Mouse (Mus musculus): ENCODE data around the gene Bicra.

Bicra gene

DNA sequence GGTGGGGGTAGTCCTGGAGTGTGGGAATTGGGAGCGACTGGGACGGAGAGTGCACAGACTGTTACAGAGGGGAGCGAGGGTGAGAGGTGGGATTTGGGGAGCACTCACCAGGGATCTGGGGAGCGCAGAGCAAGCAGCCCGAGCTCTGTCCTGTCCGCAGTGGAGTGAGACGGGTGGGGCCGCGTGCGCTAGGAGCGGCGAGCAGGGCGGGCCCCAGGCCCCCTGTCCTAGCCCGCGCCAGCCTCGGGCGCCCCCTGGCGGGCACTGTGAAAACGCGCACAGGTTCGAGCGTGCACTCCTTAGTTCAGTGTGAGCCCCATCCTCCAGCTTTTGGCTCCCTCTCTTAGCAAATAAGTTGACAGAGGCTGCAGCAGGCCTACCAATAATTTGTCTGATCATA, 80.4 kb downstream of the Bicra start, which contains the start of gene Ehd2:
TSS of gene Ehd2 (minus strand) at position 256 of the 400 bp plus-strand sequence.
- no peak for DNase-seq

- DNase-seq = no peak
Measured at GRCm38 (mm10) chr7:15966489-15966888, 81.2 kb downstream of the Bicra start.

DNA sequence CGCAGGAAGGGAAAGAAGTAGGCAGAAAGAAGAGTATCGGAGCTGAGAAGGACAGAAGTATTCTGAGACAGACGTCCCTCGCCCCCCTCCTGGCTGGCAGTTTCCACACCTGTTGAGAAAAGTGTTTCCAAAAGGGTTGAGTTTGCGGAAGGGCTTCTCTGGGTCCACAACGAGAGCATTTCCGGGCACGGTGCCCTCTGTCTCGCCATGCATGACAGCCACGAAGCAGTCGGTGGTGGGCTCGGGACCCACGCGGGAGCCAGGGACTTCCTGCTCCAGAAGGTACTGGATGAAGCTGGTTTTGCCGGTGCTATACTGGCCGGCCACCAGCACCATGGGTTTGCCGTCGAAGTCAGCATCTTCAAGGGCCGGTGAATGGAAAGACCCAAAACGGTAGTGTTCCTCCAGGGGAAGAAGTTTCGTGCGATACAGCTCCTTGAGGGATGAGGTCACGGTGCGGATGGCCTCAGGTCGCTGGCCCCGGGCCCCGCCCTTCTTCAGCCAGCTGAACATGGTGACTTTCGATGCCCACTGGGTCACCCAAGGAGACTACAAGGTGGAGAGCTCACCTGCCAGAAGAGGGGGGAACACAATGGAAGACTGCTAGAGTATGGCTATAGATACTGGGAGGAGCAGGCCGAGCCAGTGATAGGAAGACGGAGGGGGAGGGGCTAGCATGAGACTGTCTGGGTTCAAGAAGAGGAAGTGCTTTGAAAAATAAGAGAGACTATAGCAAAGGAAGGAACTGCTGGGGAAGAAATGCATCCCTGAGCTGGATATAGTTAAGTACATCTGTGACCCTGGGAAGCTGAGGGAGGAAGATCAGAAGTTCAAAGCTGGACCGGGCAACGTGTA, 83.7 kb downstream of the Bicra start:
- DNase-seq = no peak

DNA sequence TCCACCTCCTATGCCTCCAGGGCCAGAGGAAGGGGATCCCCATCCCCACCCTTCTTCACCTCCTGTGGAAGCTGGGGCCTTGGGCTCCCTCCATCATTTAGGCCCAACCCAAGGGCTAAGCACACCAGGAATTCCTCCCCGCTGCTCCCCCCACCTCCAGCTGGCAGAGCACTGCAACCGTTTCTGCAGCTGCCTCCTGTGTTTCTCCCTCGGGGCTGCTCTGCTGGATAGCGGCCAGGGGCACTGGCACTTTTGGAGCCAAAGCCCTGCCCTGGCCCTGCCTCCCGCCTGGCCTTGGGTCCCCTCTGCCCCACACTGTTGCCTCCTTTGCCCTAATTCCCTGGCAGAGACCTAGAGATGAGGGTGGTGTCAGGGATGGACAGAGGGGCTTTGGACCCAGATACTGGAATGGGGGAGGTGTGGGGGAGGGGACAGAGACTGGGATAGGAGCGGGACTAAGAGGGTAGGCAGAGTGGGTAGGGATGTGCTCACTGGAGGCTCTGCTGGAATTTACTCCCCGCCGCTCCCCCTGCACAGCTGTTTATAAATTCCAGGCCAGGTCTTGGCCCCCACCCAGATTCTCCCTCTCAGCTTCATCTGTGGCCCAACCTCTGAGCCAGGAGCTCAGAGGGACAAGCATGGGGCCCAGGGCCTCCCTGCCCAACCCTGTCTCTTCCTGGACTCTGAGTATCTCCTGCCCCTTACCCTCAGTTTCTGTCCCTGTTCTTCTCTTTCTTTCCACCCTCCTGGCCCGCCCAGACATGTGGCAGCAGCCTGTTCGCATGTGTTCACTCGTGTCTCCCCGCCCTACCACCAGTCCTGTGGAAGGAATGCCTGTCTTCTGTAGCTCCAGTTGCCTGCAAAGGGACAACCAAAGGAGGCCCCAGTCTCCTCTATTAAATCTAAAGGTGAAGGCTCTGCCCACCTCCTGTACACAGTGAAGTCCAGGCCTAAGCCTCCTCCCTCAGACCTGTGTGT, 85.1 kb downstream of the Bicra start:
- DNase-seq = peak; percentile 50

DNA sequence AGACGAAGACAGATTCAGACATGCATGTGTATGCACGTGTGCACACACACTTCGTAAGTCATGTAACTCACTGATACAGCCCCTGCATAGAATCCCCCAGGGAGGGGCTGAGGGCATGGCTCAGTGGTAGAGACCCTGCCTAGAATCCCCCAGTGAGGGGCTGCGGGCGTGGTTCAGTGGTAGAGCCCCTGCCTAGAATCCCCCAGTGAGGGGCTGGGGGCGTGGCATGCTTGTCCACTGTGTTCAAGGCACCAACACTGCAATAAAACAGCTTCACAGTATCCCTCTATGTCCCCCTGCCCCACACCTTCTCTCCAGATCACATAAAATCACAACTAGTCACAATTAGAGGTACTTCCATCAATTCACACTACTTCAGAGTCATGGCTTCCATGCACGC, 85.9 kb downstream of the Bicra start:
- no peak for DNase-seq

DNA sequence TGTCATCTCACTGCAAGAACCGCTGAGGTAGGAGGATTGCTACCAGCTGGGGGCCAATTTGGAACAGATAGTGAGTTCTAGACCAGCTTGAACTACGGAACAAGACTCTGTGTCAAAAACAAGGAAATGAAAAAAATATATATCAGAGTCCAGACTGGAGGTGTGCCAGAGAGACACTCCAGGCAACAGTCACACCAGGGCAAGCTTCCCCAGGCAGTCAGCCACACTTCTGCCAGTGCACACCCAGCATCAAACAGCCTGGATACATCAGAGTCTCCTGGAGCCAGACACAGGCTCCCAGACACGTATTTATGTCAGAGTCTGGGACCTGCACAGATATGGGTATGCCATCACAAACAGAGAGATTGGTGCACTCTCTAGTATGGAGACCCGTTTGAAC, 86.5 kb downstream of the Bicra start:
- DNase-seq = no peak

DNA sequence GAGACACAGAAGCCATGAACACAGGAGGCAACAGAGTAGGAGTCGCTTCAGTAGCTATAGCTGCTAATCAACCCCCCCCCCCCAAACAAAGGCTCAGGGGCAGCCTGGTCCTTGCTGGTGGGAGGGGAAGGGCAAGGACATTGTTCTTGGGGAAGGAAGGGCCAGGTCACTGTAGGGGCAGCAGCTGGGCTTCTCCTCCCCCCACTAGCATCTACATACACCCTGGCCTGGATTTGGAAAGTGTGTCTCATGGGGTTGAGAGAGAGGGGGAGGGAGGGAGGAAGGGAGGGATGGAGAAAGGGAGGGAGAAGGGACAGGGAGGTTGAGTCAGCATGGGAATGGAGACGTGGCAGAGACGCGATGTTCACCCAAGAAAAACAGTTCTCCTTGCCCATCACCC, 87.0 kb downstream of the Bicra start:
- DNase-seq = no peak

GRCm38 (mm10) chr7:15956143-15956542, 91.6 kb downstream of the Bicra start:
- DNase-seq = no peak

- DNase-seq = no peak
Measured at GRCm38 (mm10) chr7:15955509-15955908, 92.2 kb downstream of the Bicra start.

DNA sequence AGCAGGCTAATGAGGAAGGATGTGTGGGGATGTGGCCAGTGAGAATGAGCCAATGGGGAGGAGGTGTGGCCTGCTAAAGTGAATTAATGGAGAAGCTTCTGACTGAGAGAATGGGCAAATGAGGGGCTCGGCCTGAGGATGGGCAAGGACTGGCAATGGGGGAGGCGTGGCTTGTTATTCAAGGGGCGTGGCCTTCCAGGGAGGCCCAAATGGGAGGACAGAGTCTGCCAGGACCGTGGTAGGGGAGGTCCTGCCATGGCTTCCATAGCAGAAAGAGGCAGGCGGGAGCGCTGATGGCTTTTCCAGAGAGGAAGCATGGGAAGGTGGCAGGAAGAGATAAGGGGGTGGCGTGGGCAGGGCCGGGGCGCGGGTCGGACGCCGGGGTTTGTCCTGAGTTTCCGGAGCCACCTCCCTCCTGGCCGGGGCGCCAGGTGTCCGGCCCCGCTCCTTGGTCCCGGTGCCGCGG, 92.7 kb downstream of the Bicra start:
- no peak for DNase-seq

DNA sequence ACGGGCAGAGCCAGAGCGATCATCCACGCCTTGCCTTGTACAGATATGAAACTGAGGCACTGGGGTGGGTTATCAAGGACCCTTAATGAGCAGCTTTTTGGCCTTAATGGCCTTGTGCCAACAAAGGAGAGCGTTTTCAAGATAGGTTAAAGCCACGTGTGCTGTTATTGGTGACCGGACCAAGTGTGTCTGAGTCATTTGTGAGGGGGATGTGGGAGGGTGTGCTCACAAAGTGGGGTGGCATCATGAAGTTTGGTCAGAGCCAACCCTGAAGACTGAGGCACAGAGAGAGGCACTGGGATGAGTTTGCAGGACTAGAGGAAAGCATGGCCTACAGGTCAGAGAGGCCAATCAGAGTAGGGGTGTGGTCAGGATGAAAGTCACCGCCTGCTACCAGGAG, 93.3 kb downstream of the Bicra start:
- no peak for DNase-seq

DNA sequence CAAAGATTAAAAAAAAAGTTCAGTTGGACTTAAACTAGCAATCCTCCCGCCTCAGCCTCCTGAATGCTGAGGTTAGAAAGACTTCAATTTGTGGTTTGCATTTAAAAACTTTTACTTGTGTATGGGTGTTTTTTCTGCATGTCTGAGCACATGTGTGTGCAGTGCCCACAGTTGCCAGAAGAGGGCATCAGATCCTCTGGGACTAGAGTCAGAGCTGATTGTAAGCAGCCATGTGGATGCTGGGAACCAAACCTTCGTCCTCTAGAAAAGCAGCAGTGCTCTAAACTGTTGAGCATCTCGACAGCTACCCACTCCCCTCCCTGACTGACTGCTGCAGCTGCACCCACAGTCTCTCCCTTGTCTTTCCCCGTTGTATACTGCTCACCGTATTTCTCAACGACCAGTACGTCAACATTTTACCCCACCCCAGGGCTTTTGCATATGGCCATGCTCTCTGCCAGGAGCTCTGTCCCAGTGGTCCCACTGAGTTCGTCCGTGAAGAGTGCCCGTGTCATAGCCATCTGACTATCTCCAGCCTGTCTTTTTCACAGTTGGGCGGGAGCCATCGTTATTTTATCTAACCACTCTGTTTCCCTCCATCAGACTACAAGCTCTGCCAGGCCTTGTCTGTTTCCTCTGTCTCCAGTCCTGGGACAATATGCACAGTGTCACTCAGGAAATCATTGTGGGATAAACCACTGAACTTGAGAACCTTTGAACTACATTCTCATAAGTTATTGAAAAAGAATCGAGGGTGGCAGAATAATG, 94.2 kb downstream of the Bicra start:
- no peak for DNase-seq

GRCm38 (mm10) chr7:15952416-15952815, 95.3 kb downstream of the Bicra start:
- no peak for DNase-seq

DNA sequence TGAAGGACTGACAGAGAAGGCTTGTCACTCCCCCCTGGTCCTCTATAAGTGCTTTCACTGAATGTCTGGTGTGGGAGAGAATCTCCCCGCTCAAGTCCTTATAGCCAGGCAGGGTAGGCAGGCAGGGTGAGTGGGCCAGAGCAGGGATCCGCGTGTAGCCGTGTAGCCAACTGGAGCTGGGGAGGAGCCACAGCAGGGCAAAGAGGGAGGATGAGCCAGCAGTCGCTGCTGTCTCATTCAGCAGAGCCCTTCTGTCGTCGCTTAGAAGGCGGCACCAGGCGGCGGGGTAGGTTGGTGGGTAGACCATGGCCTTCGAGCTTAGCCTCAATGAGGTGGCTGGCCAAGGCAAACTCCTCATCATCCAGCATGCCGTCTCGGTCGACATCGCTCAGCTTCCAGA, 97.7 kb downstream of the Bicra start:
- DNase-seq = no peak

- no peak for DNase-seq
Measured at GRCm38 (mm10) chr7:15949216-15949790, 98.4 kb downstream of the Bicra start.

DNA sequence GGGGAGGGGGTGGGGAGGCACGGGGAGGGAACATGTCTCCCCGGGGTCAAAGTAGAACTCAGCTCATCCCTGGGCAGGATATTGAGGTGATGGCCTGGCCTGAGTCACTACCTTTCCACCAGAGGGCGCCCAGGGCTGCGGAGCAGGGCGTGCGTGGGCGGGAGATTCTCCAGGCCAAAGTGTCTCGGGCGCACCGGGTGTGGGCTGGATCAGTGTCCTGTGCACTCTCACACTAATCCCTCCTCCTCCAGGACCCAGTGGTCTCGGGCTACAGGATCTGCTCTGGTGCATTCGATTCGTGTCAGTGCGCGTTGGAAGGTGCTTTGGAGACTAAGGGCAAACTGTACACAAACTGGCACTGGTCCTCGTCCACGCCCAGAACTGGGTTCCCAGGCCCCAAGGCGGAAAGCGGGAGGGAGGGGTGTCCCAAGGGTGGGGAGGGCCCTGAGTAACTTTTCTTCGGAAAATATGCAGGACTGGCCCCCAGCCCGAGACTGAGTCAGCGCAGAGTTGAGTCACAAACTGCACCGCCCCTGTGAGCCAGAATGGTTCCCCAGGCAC, 99.3 kb downstream of the Bicra start:
- DNase-seq = peak; percentile 70

DNA sequence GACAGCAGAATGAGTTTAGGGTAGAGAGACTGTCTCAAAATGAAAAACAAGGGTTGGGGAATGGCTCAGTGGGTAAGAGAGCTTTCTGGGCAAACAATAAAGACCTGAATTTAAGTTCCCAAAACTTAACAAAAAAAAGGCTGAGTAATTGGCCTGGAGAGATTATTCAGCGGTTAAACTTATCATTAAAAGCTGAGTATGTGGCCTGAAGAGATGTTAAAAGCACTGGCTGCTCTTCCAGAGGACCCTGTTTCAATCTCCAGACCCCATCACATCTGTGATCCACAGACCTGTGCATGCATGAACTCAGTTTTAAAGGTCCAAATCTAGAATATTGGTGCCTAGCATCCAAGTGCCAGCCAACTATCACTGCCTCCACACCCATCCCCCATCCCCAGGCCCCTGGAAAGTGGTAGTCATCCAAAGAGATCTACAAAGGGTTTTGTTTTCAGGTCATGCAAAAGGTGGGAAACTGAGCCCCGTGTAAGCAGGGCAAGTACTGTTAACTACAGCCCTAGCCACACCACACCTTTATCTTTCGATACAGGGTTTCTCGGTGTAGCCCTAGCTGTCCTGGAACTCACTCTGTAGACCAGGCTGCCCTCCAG, 100.0 kb downstream of the Bicra start:
- no peak for DNase-seq

DNA sequence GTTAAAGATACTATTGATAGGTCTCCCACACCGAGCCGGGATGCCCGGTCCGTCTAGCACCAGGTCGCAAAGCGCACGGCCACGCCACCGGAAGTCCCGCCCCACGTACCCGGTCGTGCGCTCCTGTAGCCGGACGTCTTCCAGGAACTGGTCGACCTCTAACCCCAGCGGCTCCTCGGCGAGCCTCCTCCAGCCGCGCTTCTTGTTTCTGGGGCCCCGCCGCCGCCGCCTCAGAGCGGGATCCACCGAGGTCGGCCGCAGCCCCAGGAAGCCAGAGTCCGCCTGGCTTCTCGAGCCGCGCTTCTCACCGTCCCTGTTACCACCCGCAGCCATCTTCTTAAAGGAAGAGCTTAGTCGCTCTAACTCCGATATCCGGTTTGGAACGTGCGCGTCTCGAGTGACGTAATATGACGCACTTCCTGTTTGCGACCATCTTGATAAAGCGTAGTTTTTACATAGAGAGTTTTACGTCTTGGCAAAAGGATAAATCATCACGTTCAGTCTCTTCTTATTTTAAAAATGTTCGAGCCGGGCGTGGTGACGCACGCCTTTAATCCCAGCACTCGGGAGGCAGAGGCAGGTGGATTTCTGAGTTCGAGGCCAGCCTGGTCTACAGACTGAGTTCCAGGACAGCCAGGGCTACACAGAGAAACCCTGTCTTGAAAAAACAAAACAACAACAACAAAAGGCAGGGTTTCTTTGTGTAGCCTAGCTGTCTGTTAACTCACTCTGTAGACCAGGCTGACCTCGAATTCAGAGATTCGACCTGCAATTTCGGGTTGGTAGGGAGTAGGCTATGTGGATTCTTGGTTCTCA, 101.8 kb downstream of the Bicra start, which contains the start of gene Nop53:
TSS of gene Nop53 (minus strand) at position 354 of the 816 bp plus-strand sequence.
- DNase-seq = peak; percentile 97

GRCm38 (mm10) chr7:15945211-15945610, 102.5 kb downstream of the Bicra start:
- no peak for DNase-seq

GRCm38 (mm10) chr7:15944311-15944710, 103.4 kb downstream of the Bicra start:
- no peak for DNase-seq

- no peak for DNase-seq
Measured at GRCm38 (mm10) chr7:15938621-15939020, 109.1 kb downstream of the Bicra start.

Data from layer of hippocampus, adult 9-11 months (tissue).